Mouse (Mus musculus): ENCODE results near the gene Rapgef3.

The Rapgef3 gene

GRCm38 (mm10) chr15:97767280-97768186 lies at the start of gene Rapgef3:
TSS of gene Rapgef3 (minus strand) at chr15:97767972.
- no peak for DNase-seq (ENCODE audit: extremely low read depth, low read depth, low spot score)

- no peak for DNase-seq (ENCODE audit: extremely low read depth, low read depth, low spot score)
These were observed 48.6 kb upstream of the Rapgef3 start for GRCm38 (mm10) chr15:97816199-97816994.

- DNase-seq (ENCODE audit: extremely low read depth, low read depth, low spot score) = no peak
These were observed 47.5 kb upstream of the Rapgef3 start for GRCm38 (mm10) chr15:97815254-97815653.

GRCm38 (mm10) chr15:97814703-97815102 lies 46.9 kb upstream of the Rapgef3 start:
- DNase-seq (ENCODE audit: extremely low read depth, low read depth, low spot score) = no peak

- no peak for DNase-seq (ENCODE audit: extremely low read depth, low read depth, low spot score)
These were observed 45.9 kb upstream of the Rapgef3 start for GRCm38 (mm10) chr15:97813452-97814204.

GRCm38 (mm10) chr15:97812875-97813274 lies 45.1 kb upstream of the Rapgef3 start:
- no peak for DNase-seq (ENCODE audit: extremely low read depth, low read depth, low spot score)

GRCm38 (mm10) chr15:97812126-97812525 lies 44.4 kb upstream of the Rapgef3 start:
- peak; percentile 26 for DNase-seq (ENCODE audit: extremely low read depth, low read depth, low spot score)

GRCm38 (mm10) chr15:97811307-97811706 lies 43.5 kb upstream of the Rapgef3 start:
- no peak for DNase-seq (ENCODE audit: extremely low read depth, low read depth, low spot score)

- no peak for DNase-seq (ENCODE audit: extremely low read depth, low read depth, low spot score)
These were observed 42.6 kb upstream of the Rapgef3 start for GRCm38 (mm10) chr15:97810399-97810798.

GRCm38 (mm10) chr15:97809942-97810341 lies 42.2 kb upstream of the Rapgef3 start:
- no peak for DNase-seq (ENCODE audit: extremely low read depth, low read depth, low spot score)

- DNase-seq (ENCODE audit: extremely low read depth, low read depth, low spot score) = no peak
These were observed 41.4 kb upstream of the Rapgef3 start for GRCm38 (mm10) chr15:97809206-97809605.

- DNase-seq (ENCODE audit: extremely low read depth, low read depth, low spot score) = no peak
These were observed 40.8 kb upstream of the Rapgef3 start for GRCm38 (mm10) chr15:97808532-97808931.

- DNase-seq (ENCODE audit: extremely low read depth, low read depth, low spot score) = no peak
These were observed 40.1 kb upstream of the Rapgef3 start for GRCm38 (mm10) chr15:97807867-97808266.

- no peak for DNase-seq (ENCODE audit: extremely low read depth, low read depth, low spot score)
These were observed 34.8 kb upstream of the Rapgef3 start for GRCm38 (mm10) chr15:97802575-97802974.

- no peak for DNase-seq (ENCODE audit: extremely low read depth, low read depth, low spot score)
These were observed 34.0 kb upstream of the Rapgef3 start for GRCm38 (mm10) chr15:97801811-97802210.

- DNase-seq (ENCODE audit: extremely low read depth, low read depth, low spot score) = no peak
These were observed 33.1 kb upstream of the Rapgef3 start for GRCm38 (mm10) chr15:97800853-97801252.

- DNase-seq (ENCODE audit: extremely low read depth, low read depth, low spot score) = no peak
These were observed 31.7 kb upstream of the Rapgef3 start for GRCm38 (mm10) chr15:97799446-97799845.

- no peak for DNase-seq (ENCODE audit: extremely low read depth, low read depth, low spot score)
These were observed 30.4 kb upstream of the Rapgef3 start for GRCm38 (mm10) chr15:97798134-97798533.

- no peak for DNase-seq (ENCODE audit: extremely low read depth, low read depth, low spot score)
These were observed 29.0 kb upstream of the Rapgef3 start for GRCm38 (mm10) chr15:97796674-97797310.

GRCm38 (mm10) chr15:97795559-97796235 lies 27.9 kb upstream of the Rapgef3 start:
- no peak for DNase-seq (ENCODE audit: extremely low read depth, low read depth, low spot score)
